14 mouse cellular contexts compared by ENCODE assay signal in the genomic region with DNA sequence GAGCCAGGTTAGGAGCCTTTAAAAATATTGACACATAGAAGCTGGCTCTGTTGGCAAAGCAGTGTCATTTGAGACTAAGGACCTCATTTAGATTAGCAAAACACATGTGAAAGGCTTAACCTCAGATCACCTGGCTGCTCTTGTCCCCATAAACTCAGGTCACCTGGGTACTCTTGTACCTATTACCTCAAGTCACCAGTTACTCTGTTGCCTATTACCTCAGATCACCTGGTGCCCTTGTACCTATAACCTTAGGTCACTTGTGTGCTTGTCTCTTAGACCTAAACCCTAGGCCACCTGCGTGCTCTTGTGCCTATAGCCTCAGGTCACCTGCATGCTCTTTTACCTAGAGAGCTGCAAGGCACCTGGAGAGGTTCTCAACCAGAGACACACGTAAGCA.
DNase-seq lines count a peak whose midpoint lies in the region; ATAC-seq lines count a peak whose summit lies in the region.
"Had no signal": no experiment of that assay in that cellular context is flagged by ENCODE, and none has a peak within 500 bp of the region (broad histone marks: within the 10 kb centered on the region; RNA-seq: fewer than 3 reads in every experiment).

No protein-coding gene starts in this region.

- ATAC-seq in hindbrain, embryonic 13.5 days (ENCODE audit: low FRiP score), result no peak
- ATAC-seq in hindbrain, embryonic 11.5 days (ENCODE audit: low FRiP score), result no peak
- no peak for ATAC-seq in midbrain, embryonic 16.5 days
- ATAC-seq: intestine, embryonic 15.5 days; liver, embryonic 12.5 days; lung, postnatal 0 days had no signal

- peaks cover 78% of the 10 kb centered on the region for H3K4me1 ChIP-seq in hindbrain, embryonic 13.5 days (replicated peaks)
- H3K4me1 ChIP-seq in hindbrain, embryonic 11.5 days (replicated peaks; ENCODE audit: control insufficient read depth, insufficient read depth, low read length), result 0 out of 2 replicates have a peak, but pooled peaks cover 2% of the 10 kb centered on the region
- peaks cover 14% of the 10 kb centered on the region for H3K4me1 ChIP-seq in midbrain, embryonic 16.5 days (ENCODE audit: control insufficient read depth, insufficient read depth, low read length)
- H3K4me1 ChIP-seq: liver, embryonic 12.5 days had no signal

- H3K9me3 ChIP-seq in hindbrain, embryonic 13.5 days, result no peaks in the 10 kb centered on the region
- H3K9me3 ChIP-seq in hindbrain, embryonic 11.5 days (ENCODE audit: control insufficient read depth, low read length), result no peaks in the 10 kb centered on the region
- H3K9me3 ChIP-seq in midbrain, embryonic 16.5 days (replicated peaks; ENCODE audit: control insufficient read depth, low read length, poor library complexity, severe bottlenecking), result no peaks in the 10 kb centered on the region
- H3K9me3 ChIP-seq: embryonic facial prominence, embryonic 15.5 days; intestine, embryonic 15.5 days; liver, embryonic 12.5 days had no signal

- peak overlapping the region; percentile 69 for H3K4me2 ChIP-seq in hindbrain, embryonic 13.5 days
- no peak overlapping the region for H3K4me2 ChIP-seq in hindbrain, embryonic 11.5 days (replicated peaks; ENCODE audit: low read depth, low read length)
- H3K4me2 ChIP-seq in midbrain, embryonic 16.5 days (ENCODE audit: low read length), result peak overlapping the region; percentile 41
- H3K4me2 ChIP-seq: embryonic facial prominence, embryonic 15.5 days; intestine, embryonic 15.5 days; liver, embryonic 12.5 days had no signal

- no peak overlapping the region for H3K27ac ChIP-seq in hindbrain, embryonic 13.5 days
- H3K27ac ChIP-seq in hindbrain, embryonic 11.5 days (ENCODE audit: low read depth, low read length), result no peak overlapping the region
- no peak overlapping the region for H3K27ac ChIP-seq in midbrain, embryonic 16.5 days (ENCODE audit: low read length)
- H3K27ac ChIP-seq: embryonic facial prominence, embryonic 15.5 days; intestine, embryonic 15.5 days; liver, embryonic 12.5 days had no signal

- WGBS in hindbrain, embryonic 13.5 days, result 92% methylated on average over 2 of the region's 2 CpGs
- 87% methylated on average over 2 of the region's 2 CpGs for WGBS in hindbrain, embryonic 11.5 days
- WGBS in midbrain, embryonic 16.5 days, result 89% methylated on average over 2 of the region's 2 CpGs

- H3K9ac ChIP-seq in hindbrain, embryonic 13.5 days, result peak overlapping the region; percentile 59
- H3K9ac ChIP-seq in hindbrain, embryonic 11.5 days (ENCODE audit: low read depth, low read length), result no peak overlapping the region
- H3K9ac ChIP-seq in midbrain, embryonic 16.5 days (ENCODE audit: low read depth, low read length), result no peak overlapping the region
- H3K9ac ChIP-seq: embryonic facial prominence, embryonic 15.5 days; intestine, embryonic 15.5 days; liver, embryonic 12.5 days had no signal

- no peaks in the 10 kb centered on the region for H3K36me3 ChIP-seq in hindbrain, embryonic 13.5 days
- no peaks in the 10 kb centered on the region for H3K36me3 ChIP-seq in hindbrain, embryonic 11.5 days (ENCODE audit: control insufficient read depth, insufficient read depth, low read length)
- no peaks in the 10 kb centered on the region for H3K36me3 ChIP-seq in midbrain, embryonic 16.5 days (ENCODE audit: control insufficient read depth, insufficient read depth, low read length)
- H3K36me3 ChIP-seq: embryonic facial prominence, embryonic 15.5 days; intestine, embryonic 15.5 days; liver, embryonic 12.5 days had no signal

- H3K27me3 ChIP-seq in hindbrain, embryonic 13.5 days, result peaks cover 24% of the 10 kb centered on the region
- H3K27me3 ChIP-seq in hindbrain, embryonic 11.5 days (ENCODE audit: control insufficient read depth, insufficient read depth, low read length), result peaks cover 23% of the 10 kb centered on the region
- no peaks in the 10 kb centered on the region for H3K27me3 ChIP-seq in midbrain, embryonic 16.5 days (ENCODE audit: control insufficient read depth, insufficient read depth, low read depth, low read length)

- DNase-seq in hindbrain, embryonic 11.5 days (ENCODE audit: low spot score), result no peak
- DNase-seq in fat pad, adult 2 months (ENCODE audit: extremely low read depth, low read depth, low spot score), result peak; percentile 69
- peak; percentile 69 for DNase-seq in gonadal fat pad, adult 2 months (ENCODE audit: low read depth)
- no peak for DNase-seq in thymus, postnatal 4 days
- no peak for DNase-seq in heart, adult 8-10 months (ENCODE audit: low spot score)
- DNase-seq: adrenal gland, postnatal 36 days; heart, adult 11 months; heart, postnatal 10 days had no signal

- peak overlapping the region; percentile 46 for H3K4me3 ChIP-seq in hindbrain, embryonic 13.5 days
- H3K4me3 ChIP-seq in hindbrain, embryonic 11.5 days (ENCODE audit: low read depth, low read length), result no peak overlapping the region
- peak overlapping the region; percentile 19 for H3K4me3 ChIP-seq in midbrain, embryonic 16.5 days (ENCODE audit: low read depth, low read length)
- H3K4me3 ChIP-seq: embryonic facial prominence, embryonic 15.5 days; intestine, embryonic 15.5 days; liver, embryonic 12.5 days had no signal

Comparison
In these comparisons a context has a peak if more than half of its experiments do, and no peak if none do; other contexts are left out.
1. DNase-seq: peak in fat pad, adult 2 months (single experiment) and gonadal fat pad, adult 2 months (single experiment); none in hindbrain, embryonic 11.5 days (single experiment), thymus, postnatal 4 days (single experiment) and heart, adult 8-10 months (single experiment).